Mouse (Mus musculus) intestine, embryonic 15.5 days (tissue): ENCODE data around the gene Nedd9. TPM values are rescaled to one million over a fixed set of nuclear protein-coding genes. Genes with fewer than 3 reads are reported as not detected.

ENCODE experiments used
- ATAC-seq: fragments of 200-750 bp; cut with Nextera tagmentation; 2 replicates; pipeline ENCODE4 v1.8.0; 2017; ENCODE audit warnings: moderate TSS enrichment, moderate library complexity
- H3K27ac ChIP-seq: fragments of 300-500 bp; sonication (generic); 2 replicates; pipeline ENCODE4 v1.5.1; 2015; ENCODE audit warnings: mild to moderate bottlenecking, inconsistent platforms
- H3K27me3 ChIP-seq: fragments of 300-500 bp; sonication (generic); replicated peaks from 2 replicates; pipeline ENCODE4 v1.6.1; 2015; ENCODE audit warnings: inconsistent platforms
- H3K36me3 ChIP-seq: fragments of 300-500 bp; sonication (generic); 2 replicates; pipeline ENCODE4 v1.6.1; 2015; ENCODE audit warnings: inconsistent platforms
- H3K4me1 ChIP-seq: fragments of 300-500 bp; sonication (generic); replicated peaks from 2 replicates; pipeline ENCODE4 v1.6.1; 2015; ENCODE audit warnings: inconsistent platforms
- H3K4me2 ChIP-seq: fragments of 300-500 bp; sonication (generic); replicated peaks from 2 replicates; pipeline ENCODE4 v1.6.1; 2015; ENCODE audit warnings: mild to moderate bottlenecking, inconsistent platforms
- H3K4me3 ChIP-seq: fragments of 300-500 bp; sonication (generic); replicated peaks from 2 replicates; pipeline ENCODE4 v1.5.1; 2015; ENCODE audit warnings: inconsistent platforms
- H3K9ac ChIP-seq: fragments of 300-500 bp; sonication (generic); 2 replicates; pipeline ENCODE4 v1.6.1; 2015; ENCODE audit warnings: inconsistent platforms
- H3K9me3 ChIP-seq: fragments of 300-500 bp; sonication (generic); 2 replicates; pipeline ENCODE4 v1.6.1; 2016; ENCODE audit warnings: inconsistent platforms
- WGBS: fragments of 180-500 bp; shearing (Covaris S2); methylation state at CpG from one replicate; pipeline ENCODE4 v1.1.7; 2015; 5-methylcytosine and 5-hydroxymethylcytosine counted together
- polyA plus RNA-seq: library from polyadenylated mRNA; unstranded; fragments of >200 nt; fragmentation: Nextera tagmentation; extraction: Ambion mirVana; gene quantifications from 2 replicates; pipeline ENCODE4 v1.2.1, GENCODE M21; 2015

Nedd9 gene
- polyA plus RNA-seq, 1 experiment from 2014 or later = 38.4 TPM

- 72% methylated on average over 9 of the region's 9 CpGs for WGBS
- Histone ChIP-seq H3K9ac (no peak overlapping the region), H3K4me3 (no peak overlapping the region), H3K36me3 (peaks cover 3% of the 10 kb centered on the region; the same call in 1 of the 2 replicates), H3K9me3 (no peaks in the 10 kb centered on the region), H3K4me1 (peaks cover 36% of the 10 kb centered on the region), H3K27ac (peak overlapping the region; percentile 75; the same call in 1 of the 2 replicates), H3K27me3 (no peaks in the 10 kb centered on the region), H3K4me2 (no peak overlapping the region)
- no peak for ATAC-seq
Measured at GRCm38 (mm10) chr13:41341422-41341821, 145.7 kb downstream of the Nedd9 start.

GRCm38 (mm10) chr13:41339653-41340351 lies 147.4 kb downstream of the Nedd9 start:
- H3K27me3 ChIP-seq = no peaks in the 10 kb centered on the region
- H3K4me2 ChIP-seq = no peak overlapping the region
- peaks cover 3% of the 10 kb centered on the region; the same call in 1 of the 2 replicates for H3K36me3 ChIP-seq
- peak overlapping the region; percentile 54 for H3K27ac ChIP-seq
- H3K4me3 ChIP-seq = no peak overlapping the region
- no peak for ATAC-seq
- no peak overlapping the region for H3K9ac ChIP-seq
- peaks cover 38% of the 10 kb centered on the region for H3K4me1 ChIP-seq
- no peaks in the 10 kb centered on the region for H3K9me3 ChIP-seq
- 70% methylated on average over 22 of the region's 22 CpGs for WGBS

- H3K9ac ChIP-seq = no peak overlapping the region
- no peak for ATAC-seq
- peaks cover 39% of the 10 kb centered on the region for H3K4me1 ChIP-seq
- no peak overlapping the region; the same call in 1 of the 2 replicates for H3K27ac ChIP-seq
- H3K27me3 ChIP-seq = no peaks in the 10 kb centered on the region
- H3K9me3 ChIP-seq = no peaks in the 10 kb centered on the region
- no peak overlapping the region for H3K4me3 ChIP-seq
- WGBS = 68% methylated on average over 5 of the region's 5 CpGs
- peaks cover 3% of the 10 kb centered on the region; the same call in 1 of the 2 replicates for H3K36me3 ChIP-seq
- no peak overlapping the region for H3K4me2 ChIP-seq
Measured at GRCm38 (mm10) chr13:41339195-41339594, 148.0 kb downstream of the Nedd9 start.

GRCm38 (mm10) chr13:41337407-41337806 lies 149.8 kb downstream of the Nedd9 start:
- Histone ChIP-seq H3K9ac (no peak overlapping the region), H3K27ac (no peak overlapping the region), H3K36me3 (peaks cover 3% of the 10 kb centered on the region; the same call in 1 of the 2 replicates), H3K27me3 (no peaks in the 10 kb centered on the region), H3K9me3 (no peaks in the 10 kb centered on the region), H3K4me2 (no peak overlapping the region), H3K4me1 (peaks cover 46% of the 10 kb centered on the region), H3K4me3 (no peak overlapping the region)
- no peak for ATAC-seq
- WGBS = 89% methylated on average over 2 of the region's 2 CpGs

GRCm38 (mm10) chr13:41336260-41336659 lies 150.9 kb downstream of the Nedd9 start:
- peak; percentile 60 for ATAC-seq
- H3K4me1 ChIP-seq = peaks cover 44% of the 10 kb centered on the region
- no peak overlapping the region for H3K4me3 ChIP-seq
- H3K9me3 ChIP-seq = no peaks in the 10 kb centered on the region
- 0 out of 2 replicates have a peak overlapping the region, but pooled peaks have one; percentile 19 for H3K4me2 ChIP-seq
- peaks cover 3% of the 10 kb centered on the region; the same call in 1 of the 2 replicates for H3K36me3 ChIP-seq
- 36% methylated on average over 6 of the region's 6 CpGs for WGBS
- no peak overlapping the region for H3K9ac ChIP-seq
- peak overlapping the region; percentile 67 for H3K27ac ChIP-seq
- no peaks in the 10 kb centered on the region for H3K27me3 ChIP-seq

GRCm38 (mm10) chr13:41335767-41336166 lies 151.4 kb downstream of the Nedd9 start:
- peaks cover 3% of the 10 kb centered on the region; the same call in 1 of the 2 replicates for H3K36me3 ChIP-seq
- no peaks in the 10 kb centered on the region for H3K9me3 ChIP-seq
- peak overlapping the region; percentile 67 for H3K27ac ChIP-seq
- peak; percentile 35; the same call in 1 of the 2 replicates for ATAC-seq
- H3K9ac ChIP-seq = no peak overlapping the region
- peaks cover 48% of the 10 kb centered on the region for H3K4me1 ChIP-seq
- H3K4me2 ChIP-seq = 0 out of 2 replicates have a peak overlapping the region, but pooled peaks have one; percentile 19
- H3K4me3 ChIP-seq = no peak overlapping the region
- WGBS = 69% methylated on average over 5 of the region's 5 CpGs
- no peaks in the 10 kb centered on the region for H3K27me3 ChIP-seq

- no peak overlapping the region for H3K4me2 ChIP-seq
- WGBS = 74% methylated on average over 5 of the region's 5 CpGs
Measured at GRCm38 (mm10) chr13:41334641-41335000, 152.5 kb downstream of the Nedd9 start.

GRCm38 (mm10) chr13:41333889-41334640 lies 153.1 kb downstream of the Nedd9 start:
- ATAC-seq = peak; percentile 76
- no peak overlapping the region for H3K4me2 ChIP-seq
- H3K27ac ChIP-seq = peak overlapping the region; percentile 48
- 55% methylated on average over 14 of the region's 14 CpGs for WGBS
- H3K4me3 ChIP-seq = no peak overlapping the region
- H3K9ac ChIP-seq = no peak overlapping the region
- peaks cover 39% of the 10 kb centered on the region for H3K4me1 ChIP-seq
- H3K9me3 ChIP-seq = no peaks in the 10 kb centered on the region
- H3K36me3 ChIP-seq = no peaks in the 10 kb centered on the region; the same call in 1 of the 2 replicates
- H3K27me3 ChIP-seq = no peaks in the 10 kb centered on the region

More at GRCm38 (mm10) chr13:41334641-41335000, 152.5 kb downstream of the Nedd9 start:
- no peak overlapping the region for H3K9ac ChIP-seq
- H3K27ac ChIP-seq = peak overlapping the region; percentile 48
- no peak for ATAC-seq
- no peaks in the 10 kb centered on the region for H3K27me3 ChIP-seq
- H3K4me1 ChIP-seq = peaks cover 41% of the 10 kb centered on the region
- H3K36me3 ChIP-seq = no peaks in the 10 kb centered on the region; the same call in 1 of the 2 replicates
- H3K9me3 ChIP-seq = no peaks in the 10 kb centered on the region
- H3K4me3 ChIP-seq = no peak overlapping the region

- H3K4me2 ChIP-seq = no peak overlapping the region
- 92% methylated on average over 7 of the region's 7 CpGs for WGBS
- H3K36me3 ChIP-seq = no peaks in the 10 kb centered on the region; the same call in 1 of the 2 replicates
- H3K4me1 ChIP-seq = peaks cover 36% of the 10 kb centered on the region
- H3K9ac ChIP-seq = no peak overlapping the region
- no peak overlapping the region for H3K4me3 ChIP-seq
- no peaks in the 10 kb centered on the region for H3K27me3 ChIP-seq
- H3K27ac ChIP-seq = no peak overlapping the region
- ATAC-seq = no peak
- H3K9me3 ChIP-seq = no peaks in the 10 kb centered on the region
Measured at GRCm38 (mm10) chr13:41331671-41332340, 155.4 kb downstream of the Nedd9 start.

GRCm38 (mm10) chr13:41330589-41331345 lies 156.4 kb downstream of the Nedd9 start:
- Histone ChIP-seq H3K9ac (no peak overlapping the region), H3K27ac (no peak overlapping the region), H3K4me3 (no peak overlapping the region), H3K4me1 (peaks cover 29% of the 10 kb centered on the region), H3K36me3 (no peaks in the 10 kb centered on the region; the same call in 1 of the 2 replicates), H3K9me3 (no peaks in the 10 kb centered on the region), H3K27me3 (no peaks in the 10 kb centered on the region), H3K4me2 (no peak overlapping the region)
- ATAC-seq = peak; percentile 40; the same call in 1 of the 2 replicates
- WGBS = 70% methylated on average over 11 of the region's 11 CpGs

GRCm38 (mm10) chr13:41330051-41330450 lies 157.1 kb downstream of the Nedd9 start:
- H3K27ac ChIP-seq = no peak overlapping the region

More at GRCm38 (mm10) chr13:41330051-41330450, 157.1 kb downstream of the Nedd9 start:
- H3K9me3 ChIP-seq = no peaks in the 10 kb centered on the region
- WGBS = 83% methylated on average over 4 of the region's 4 CpGs
- H3K36me3 ChIP-seq = no peaks in the 10 kb centered on the region; the same call in 1 of the 2 replicates
- no peak overlapping the region for H3K4me3 ChIP-seq
- H3K4me2 ChIP-seq = no peak overlapping the region
- no peaks in the 10 kb centered on the region for H3K27me3 ChIP-seq
- H3K4me1 ChIP-seq = peaks cover 26% of the 10 kb centered on the region
- no peak overlapping the region for H3K9ac ChIP-seq
- ATAC-seq = no peak
